Mouse (Mus musculus) T-helper 1 cell (primary cell): ENCODE data around the gene Irf2bp2.
"Not testable (repeated sequence)": the region's sequence is repeated elsewhere in the genome, so short reads cannot be mapped to it uniquely, and the experiment has no call there.

Experiments
- in situ Hi-C: fragments of 300-600 bp; cut with MboI, MseI; formaldehyde crosslinking; loops from one replicate; pipeline ENCODE4 v1.15.1; 2025; ENCODE audit warnings: high pct_unique_total_duplicates

The Irf2bp2 gene

GRCm38 (mm10) chr8:126602641-126603040 lies 8.9 kb upstream of the Irf2bp2 start:
- in situ Hi-C loops = no loop called here

- in situ Hi-C loops = no loop called here
These were observed 7.5 kb upstream of the Irf2bp2 start for GRCm38 (mm10) chr8:126601325-126601724.

- in situ Hi-C loops = no loop called here
These were observed 7.0 kb upstream of the Irf2bp2 start for GRCm38 (mm10) chr8:126600816-126601243.

GRCm38 (mm10) chr8:126600388-126600787 lies 6.6 kb upstream of the Irf2bp2 start:
- in situ Hi-C loops = not testable (repeated sequence)

GRCm38 (mm10) chr8:126599297-126599696 lies 5.5 kb upstream of the Irf2bp2 start:
- in situ Hi-C loops = loop anchor here (5.0 kb wide), 1 partner anchor 63 kb away; no protein-coding TSS in a partner anchor

GRCm38 (mm10) chr8:126598218-126598617 lies 4.4 kb upstream of the Irf2bp2 start:
- in situ Hi-C loops = loop anchor here (5.0 kb wide), 1 partner anchor 64 kb away; no protein-coding TSS in a partner anchor

GRCm38 (mm10) chr8:126596721-126597120 lies 2.9 kb upstream of the Irf2bp2 start:
- in situ Hi-C loops = loop anchor here (5.0 kb wide), 1 partner anchor 66 kb away; no protein-coding TSS in a partner anchor

- in situ Hi-C loops = loop anchor here (5.0 kb wide), 1 partner anchor 66 kb away; no protein-coding TSS in a partner anchor
These were observed 2.4 kb upstream of the Irf2bp2 start for GRCm38 (mm10) chr8:126596097-126596634.

GRCm38 (mm10) chr8:126595204-126596061 lies 1.6 kb upstream of the Irf2bp2 start:
- in situ Hi-C loops = loop anchor here (5.0 kb wide), 1 partner anchor 67 kb away; no protein-coding TSS in a partner anchor

GRCm38 (mm10) chr8:126594481-126595000 lies 755 bp upstream of the Irf2bp2 start:
- in situ Hi-C loops = no loop called here

GRCm38 (mm10) chr8:126592771-126593571 lies 815 bp downstream of the Irf2bp2 start:
- in situ Hi-C loops = no loop called here

GRCm38 (mm10) chr8:126592381-126592770 lies 1.4 kb downstream of the Irf2bp2 start:
- in situ Hi-C loops = no loop called here

- in situ Hi-C loops = no loop called here
These were observed 1.9 kb downstream of the Irf2bp2 start for GRCm38 (mm10) chr8:126591821-126592268.

- in situ Hi-C loops = no loop called here
These were observed 2.5 kb downstream of the Irf2bp2 start for GRCm38 (mm10) chr8:126591141-126591820.

- in situ Hi-C loops = no loop called here
These were observed 3.2 kb downstream of the Irf2bp2 start for GRCm38 (mm10) chr8:126590599-126590998.

- in situ Hi-C loops = no loop called here
These were observed 3.7 kb downstream of the Irf2bp2 start for GRCm38 (mm10) chr8:126590024-126590529.

- in situ Hi-C loops = loop anchor here (5.0 kb wide), 1 partner anchor 258 kb away; no protein-coding TSS in a partner anchor
These were observed 4.2 kb downstream of the Irf2bp2 start for GRCm38 (mm10) chr8:126589507-126590023.

- in situ Hi-C loops = loop anchor here (5.0 kb wide), 1 partner anchor 258 kb away; no protein-coding TSS in a partner anchor
These were observed 4.9 kb downstream of the Irf2bp2 start for GRCm38 (mm10) chr8:126588636-126589506.

GRCm38 (mm10) chr8:126587836-126588503 lies 5.8 kb downstream of the Irf2bp2 start:
- in situ Hi-C loops = loop anchor here (5.0 kb wide), 1 partner anchor 259 kb away; no protein-coding TSS in a partner anchor
